Mouse (Mus musculus) spleen, postnatal 14 days (tissue): ENCODE results near the gene Vax2.

Experiments
- DNase-seq, 2 experiments: peaks; one replicate each; pipeline ENCODE4 v3.0.0; 2021 to 2022; ENCODE audit warnings: low spot score in 2 of 2

Vax2 gene

GRCm38 (mm10) chr6:83711725-83712475 lies 836 bp downstream of the Vax2 start:
- DNase-seq, result no peak

GRCm38 (mm10) chr6:83713271-83714136 lies 2.4 kb downstream of the Vax2 start:
- DNase-seq, result no peak

GRCm38 (mm10) chr6:83714221-83715123 lies 3.4 kb downstream of the Vax2 start:
- no peak for DNase-seq

- DNase-seq, result no peak
Observed at GRCm38 (mm10) chr6:83715461-83716196, 4.6 kb downstream of the Vax2 start.

- no peak for DNase-seq
Observed at GRCm38 (mm10) chr6:83717026-83717425, 6.0 kb downstream of the Vax2 start.

DNA sequence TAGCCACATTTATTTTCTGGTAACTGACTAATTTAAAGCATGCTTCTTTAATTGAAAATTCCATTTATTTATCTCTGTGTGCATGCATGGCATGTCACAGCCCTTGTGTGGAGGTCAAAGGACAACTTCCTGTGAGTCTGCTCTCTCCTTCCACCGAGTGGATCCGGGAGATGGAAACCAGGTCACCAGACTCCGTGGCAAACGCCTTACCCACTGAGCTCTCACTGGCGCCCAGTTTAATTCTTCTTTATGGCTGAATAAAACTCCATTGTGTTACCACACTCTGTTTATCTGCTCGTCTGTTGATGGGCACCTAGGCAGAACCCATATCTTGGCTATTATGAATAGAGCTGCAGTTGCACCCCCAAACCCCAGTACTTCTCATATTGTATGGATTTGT lies 11.5 kb downstream of the Vax2 start:
- no peak for DNase-seq

DNA sequence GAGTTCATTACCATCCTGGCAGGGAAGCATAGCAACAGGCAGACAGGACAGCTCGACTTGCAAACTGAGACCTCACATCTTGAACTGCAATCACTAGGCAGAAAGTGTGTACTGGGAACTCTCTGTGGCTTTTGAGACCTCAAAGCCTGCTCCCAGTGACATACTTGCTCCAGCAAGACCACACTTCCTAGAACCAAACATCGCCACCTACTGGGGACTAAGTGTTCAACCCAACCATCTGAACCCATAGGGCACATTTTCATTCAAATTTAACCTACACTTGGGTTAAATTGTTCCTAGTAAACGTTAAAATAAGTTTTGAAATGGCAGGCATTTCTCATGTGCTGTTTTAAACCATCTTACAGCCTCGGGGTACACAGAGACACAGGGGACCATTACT lies 16.1 kb downstream of the Vax2 start:
- no peak for DNase-seq

- DNase-seq, result peak in 1 of 2 experiments; percentile 17
Observed at GRCm38 (mm10) chr6:83728488-83728887, 17.4 kb downstream of the Vax2 start.

DNA sequence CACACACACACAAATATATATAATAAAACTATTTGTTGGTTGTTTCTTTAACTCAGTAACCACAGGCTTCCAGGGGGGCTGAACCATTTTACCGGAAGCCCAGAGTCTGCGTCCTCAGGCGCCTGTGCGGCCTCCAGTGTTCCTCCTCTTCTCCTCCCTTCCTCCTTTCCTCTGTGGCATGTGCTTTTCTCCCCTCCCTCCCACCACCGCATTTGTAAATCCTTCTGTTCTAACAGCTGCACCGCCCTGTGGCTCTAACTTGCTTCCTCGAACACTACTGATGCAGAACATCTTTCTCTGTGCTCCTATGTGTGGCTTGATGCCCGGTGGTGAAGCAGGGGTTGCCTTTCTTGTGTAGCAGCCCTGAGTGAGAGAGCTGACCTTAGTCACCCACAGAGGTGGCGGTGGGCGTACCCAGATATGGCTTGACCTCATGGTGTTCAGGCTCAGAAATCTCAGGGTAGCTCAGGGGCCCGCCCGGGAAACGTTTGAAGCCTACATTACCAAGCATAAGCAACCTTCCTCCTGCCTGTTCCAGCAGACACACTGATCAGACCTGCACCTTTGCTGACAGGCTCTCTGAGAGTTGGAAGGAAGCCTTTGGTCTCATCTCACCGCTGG lies 18.4 kb downstream of the Vax2 start:
- no peak for DNase-seq

- peak; percentile 31 to 51 for DNase-seq
Observed at GRCm38 (mm10) chr6:83731128-83731527, 20.1 kb downstream of the Vax2 start.

DNA sequence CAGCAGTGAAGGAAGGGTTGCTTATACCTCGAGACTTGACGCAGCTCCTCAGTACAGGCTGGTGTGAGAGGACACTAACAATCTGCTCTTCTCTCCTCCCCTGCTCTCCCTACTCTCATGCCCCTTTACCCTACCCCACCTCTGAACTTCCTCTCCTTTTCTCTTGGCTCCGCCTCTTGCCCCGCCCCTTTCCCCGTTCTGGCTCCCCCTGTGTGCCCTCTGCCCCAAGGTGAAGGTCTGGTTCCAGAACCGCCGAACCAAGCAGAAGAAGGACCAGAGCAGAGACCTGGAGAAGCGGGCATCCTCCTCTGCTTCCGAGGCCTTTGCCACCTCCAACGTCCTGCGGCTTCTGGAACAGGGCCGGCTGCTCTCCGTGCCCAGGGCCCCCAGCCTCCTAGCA lies 26.2 kb downstream of the Vax2 start:
- no peak for DNase-seq

DNA sequence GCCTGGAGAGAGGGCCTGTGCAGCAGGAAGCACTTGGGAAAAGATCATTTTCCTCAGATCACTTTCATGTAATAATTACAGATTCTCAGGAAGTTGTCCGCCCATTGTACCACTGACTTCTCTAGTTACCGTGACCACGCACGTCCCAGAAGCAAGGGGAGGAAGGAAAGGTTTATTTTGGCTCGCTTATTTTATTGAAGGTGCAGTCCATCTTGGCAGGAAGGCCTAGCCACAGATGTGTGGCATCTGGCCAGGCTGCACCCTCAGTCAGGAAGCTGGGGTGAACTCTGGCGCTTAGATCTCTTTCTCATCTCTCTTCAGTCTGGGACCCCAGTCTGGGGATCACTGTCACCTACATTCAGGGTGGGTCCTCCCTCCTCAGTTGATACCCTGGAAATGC lies 27.5 kb downstream of the Vax2 start:
- DNase-seq, result no peak

GRCm38 (mm10) chr6:83742761-83743160 lies 31.7 kb downstream of the Vax2 start, which contains the start of gene Atp6v1b1:
TSS of gene Atp6v1b1 (plus strand) at chr6:83742990.
- DNase-seq, result no peak

DNA sequence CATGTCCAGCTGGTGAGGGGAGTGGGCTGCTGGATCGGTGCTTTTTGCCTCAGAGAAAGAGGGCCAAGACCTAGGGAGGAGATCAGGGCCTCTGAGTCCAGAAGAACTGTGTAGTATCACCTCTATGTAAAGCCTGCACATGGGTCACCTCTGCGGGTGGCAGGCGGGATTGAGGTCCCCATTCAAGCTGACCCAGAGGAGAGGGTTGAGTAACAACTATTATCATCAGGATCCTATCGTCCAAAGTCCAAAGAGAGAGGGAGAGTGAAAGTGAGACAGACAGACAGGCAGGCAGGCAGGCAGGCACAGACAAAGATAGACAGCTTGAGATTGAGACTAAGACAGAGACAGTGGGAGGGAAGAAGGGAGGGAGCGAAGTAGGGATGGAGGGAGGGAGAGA lies 32.1 kb downstream of the Vax2 start:
- DNase-seq, result no peak

DNA sequence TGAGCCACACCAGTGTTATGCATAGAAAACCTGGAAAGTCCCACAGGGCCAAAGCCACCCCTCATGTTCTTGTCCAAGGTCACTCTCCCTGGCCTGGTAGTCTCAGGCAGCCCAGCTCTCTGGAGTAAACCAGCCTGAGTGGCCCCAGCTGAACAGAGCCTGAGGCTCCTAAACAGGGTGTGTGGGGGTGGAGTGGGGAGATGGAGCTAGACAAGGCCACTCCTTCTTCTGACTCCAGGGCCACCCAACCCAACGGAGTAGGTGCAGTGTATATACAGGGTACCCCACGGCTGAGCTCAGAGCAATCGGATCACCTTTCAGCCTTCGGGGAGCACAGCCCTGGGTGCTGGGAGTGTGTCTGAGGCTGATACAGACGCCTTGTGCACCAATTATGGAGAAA lies 33.1 kb downstream of the Vax2 start:
- no peak for DNase-seq

DNA sequence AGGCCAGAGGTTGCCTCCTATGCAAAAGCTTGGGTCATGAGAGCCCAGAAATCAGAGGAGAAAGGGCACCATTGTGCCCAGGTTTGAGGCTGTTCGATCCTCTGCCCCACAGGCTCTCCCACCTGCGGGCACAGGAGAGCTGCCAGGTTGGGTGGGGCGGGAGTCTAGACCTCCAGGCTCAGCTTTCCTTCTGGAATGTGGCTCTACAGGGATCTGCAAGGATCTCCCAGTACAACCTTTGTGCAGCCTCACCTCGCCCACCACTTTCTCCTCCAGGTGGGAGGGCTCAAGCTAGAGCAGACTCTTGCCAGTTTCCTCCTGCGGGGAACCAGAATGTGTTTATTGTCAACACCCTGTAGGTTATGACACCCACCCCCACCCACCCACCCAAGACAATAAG lies 33.5 kb downstream of the Vax2 start:
- DNase-seq, result no peak

DNA sequence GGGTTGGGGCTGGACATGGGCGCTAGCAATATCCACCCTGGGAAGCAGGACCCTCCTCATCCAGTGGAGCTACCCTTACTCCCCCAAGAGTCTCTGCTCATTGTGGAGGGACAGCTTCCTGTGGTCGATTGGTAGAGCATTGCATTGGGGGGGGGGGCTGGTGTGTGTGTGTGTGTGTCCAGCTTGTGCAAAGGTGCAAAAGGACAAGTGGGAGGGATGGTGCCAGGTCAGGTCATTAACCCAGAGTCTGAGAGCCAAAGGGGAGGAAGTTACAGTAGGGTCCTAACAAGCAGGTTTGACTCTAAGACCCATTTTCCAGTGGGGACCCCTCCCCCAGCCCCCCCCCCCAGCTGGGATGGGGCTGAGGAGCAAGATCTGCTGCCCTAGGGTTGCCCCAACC lies 34.4 kb downstream of the Vax2 start:
- DNase-seq, result no peak

DNA sequence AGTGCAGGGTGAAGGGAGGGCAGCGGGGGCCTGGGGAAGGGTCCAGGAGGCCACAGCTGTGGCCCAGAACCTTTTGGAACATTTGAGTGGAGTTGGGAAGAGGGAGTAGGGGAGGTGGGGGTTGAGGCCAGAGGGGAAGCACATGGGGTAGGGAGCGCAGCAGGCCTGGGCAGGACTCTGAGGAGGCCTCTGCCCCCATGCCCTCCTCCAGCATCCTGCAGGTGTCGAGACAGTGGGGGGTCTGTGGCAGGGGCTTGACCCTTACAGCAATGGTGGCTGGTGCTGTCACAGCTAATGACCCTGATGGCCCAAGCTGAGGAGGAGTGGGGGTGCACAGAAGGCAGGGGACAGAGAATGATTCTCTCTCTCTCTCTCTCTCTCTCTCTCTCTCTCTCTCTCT lies 38.2 kb downstream of the Vax2 start:
- no peak for DNase-seq

DNA sequence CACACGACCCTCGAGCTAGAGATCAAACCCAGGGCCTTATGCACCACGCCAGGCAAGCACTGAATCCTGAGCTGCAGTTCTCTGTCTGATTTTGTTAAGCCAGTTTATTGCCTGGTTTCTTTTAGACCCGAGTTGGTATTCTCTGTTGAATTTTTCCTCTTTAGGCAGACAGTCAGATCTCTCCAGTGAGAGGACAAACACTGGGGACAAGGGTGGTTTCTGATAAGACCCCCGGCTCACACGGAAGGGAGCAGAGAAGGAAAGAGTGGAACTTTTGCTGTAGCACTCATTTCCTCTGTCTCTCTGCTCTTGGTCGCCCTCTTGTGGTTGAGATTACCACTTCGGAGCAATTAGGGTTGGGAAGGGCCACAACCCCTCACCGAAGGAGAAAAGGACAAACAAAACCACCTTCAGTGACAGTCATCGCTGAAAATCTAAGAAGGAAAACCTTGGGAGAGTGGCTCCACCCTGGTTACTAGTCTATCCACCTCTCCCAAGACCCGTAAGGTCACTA lies 39.2 kb downstream of the Vax2 start:
- peak in 1 of 2 experiments; percentile 49 for DNase-seq

DNA sequence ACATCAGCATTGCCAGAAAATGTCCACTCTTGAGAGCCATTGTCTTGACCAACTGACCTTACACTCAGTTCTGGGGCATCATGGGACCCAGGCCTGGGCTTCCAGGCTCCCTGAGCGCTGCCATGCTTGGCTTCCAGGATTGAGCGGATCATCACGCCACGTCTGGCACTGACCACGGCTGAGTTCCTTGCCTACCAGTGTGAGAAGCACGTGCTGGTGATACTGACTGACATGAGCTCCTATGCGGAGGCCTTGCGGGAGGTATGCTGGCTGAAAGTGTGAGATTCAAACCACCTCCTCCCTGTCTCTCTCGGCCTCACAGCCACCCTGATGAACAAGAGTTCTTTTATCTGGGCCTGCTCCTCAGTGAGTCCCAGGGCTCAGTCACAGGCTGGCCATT lies 45.0 kb downstream of the Vax2 start:
- no peak for DNase-seq

- no peak for DNase-seq
Observed at GRCm38 (mm10) chr6:83762344-83762743, 51.3 kb downstream of the Vax2 start, which contains the start of gene Ankrd53. TSS of gene Ankrd53 (plus strand) at chr6:83762644.
